8 mouse cellular contexts compared by ENCODE assay signal in the genomic region with DNA sequence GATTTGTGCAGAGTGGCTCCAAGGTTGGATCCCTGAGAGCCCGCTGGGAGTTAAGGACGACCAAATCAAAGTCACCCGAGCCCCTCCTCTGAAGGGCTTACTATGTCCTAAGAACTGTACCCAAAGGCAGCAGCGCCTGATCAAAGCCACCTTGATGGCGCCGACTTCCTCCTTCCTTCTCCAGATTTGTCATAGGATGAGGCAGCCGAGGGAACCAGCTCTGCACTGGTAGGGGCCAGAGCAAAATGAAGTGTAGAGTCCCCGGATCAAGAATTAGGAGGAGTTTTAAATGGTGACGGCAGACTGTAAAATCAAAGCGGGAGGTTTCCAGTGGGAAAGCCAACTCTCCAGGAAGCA. TPM values are rescaled to one million over a fixed set of nuclear protein-coding genes. Genes with fewer than 3 reads are reported as not detected.
A peak's percentile ranks its signal among the peaks of the same experiment; 100 is the strongest.
DNase-seq lines count a peak whose midpoint lies in the region; ATAC-seq and TF ChIP-seq lines count a peak whose summit lies in the region.
"Had no signal": no experiment of that assay in that cellular context is flagged by ENCODE, and none has a peak within 500 bp of the region (broad histone marks: within the 10 kb centered on the region; RNA-seq: fewer than 3 reads in every experiment).

No protein-coding gene starts in this region.

- TF ChIP-seq CTCF in lung, embryonic 14.5 days (IDR thresholded peaks at IDR 0.05; ENCODE audit: low read depth), result no peak

- no peaks in the 10 kb centered on the region for H3K36me3 ChIP-seq in lung, embryonic 14.5 days (ENCODE audit: insufficient read depth)
- H3K36me3 ChIP-seq in forebrain, embryonic 13.5 days (ENCODE audit: poor library complexity, severe bottlenecking), result no peaks in the 10 kb centered on the region
- H3K36me3 ChIP-seq in intestine, embryonic 16.5 days (ENCODE audit: control insufficient read depth, insufficient read depth, low read length), result no peaks in the 10 kb centered on the region
- H3K36me3 ChIP-seq in neural tube, embryonic 15.5 days, result no peaks in the 10 kb centered on the region

- ATAC-seq in lung, embryonic 14.5 days (ENCODE audit: insufficient read depth), result no peak
- ATAC-seq in forebrain, embryonic 13.5 days, result peak; percentile 27; the same call in 1 of the 2 replicates
- ATAC-seq in intestine, embryonic 16.5 days, result no peak
- ATAC-seq in neural tube, embryonic 15.5 days (ENCODE audit: low FRiP score), result 0 out of 2 replicates have a peak, but pooled peaks have one; percentile 11
- ATAC-seq: inflammation-experienced regulatory T-cells, adult 6 months had no signal

- peak overlapping the region; percentile 56 for H3K4me2 ChIP-seq in lung, embryonic 14.5 days
- peak overlapping the region; percentile 53 for H3K4me2 ChIP-seq in forebrain, embryonic 13.5 days
- H3K4me2 ChIP-seq in intestine, embryonic 16.5 days (ENCODE audit: low read depth, low read length), result peak overlapping the region; percentile 48
- peak overlapping the region; percentile 49 for H3K4me2 ChIP-seq in neural tube, embryonic 15.5 days

- 12% methylated on average over 10 of the region's 10 CpGs for WGBS in lung, embryonic 14.5 days
- WGBS in forebrain, embryonic 13.5 days, result 7% methylated on average over 10 of the region's 10 CpGs
- WGBS in intestine, embryonic 16.5 days, result 27% methylated on average over 10 of the region's 10 CpGs
- WGBS in neural tube, embryonic 15.5 days, result 6% methylated on average over 10 of the region's 10 CpGs

- peaks cover 14% of the 10 kb centered on the region; the same call in 1 of the 2 replicates for H3K4me1 ChIP-seq in lung, embryonic 14.5 days (ENCODE audit: insufficient read depth)
- peaks cover 31% of the 10 kb centered on the region for H3K4me1 ChIP-seq in forebrain, embryonic 13.5 days
- peaks cover 8% of the 10 kb centered on the region for H3K4me1 ChIP-seq in intestine, embryonic 16.5 days (ENCODE audit: control insufficient read depth, insufficient read depth, low read length)
- peaks cover 19% of the 10 kb centered on the region for H3K4me1 ChIP-seq in neural tube, embryonic 15.5 days

- H3K9me3 ChIP-seq in lung, embryonic 14.5 days (ENCODE audit: low read depth, low read length), result peaks cover 4% of the 10 kb centered on the region; the same call in 1 of the 2 replicates
- peaks cover 7% of the 10 kb centered on the region for H3K9me3 ChIP-seq in forebrain, embryonic 13.5 days (replicated peaks)
- H3K9me3 ChIP-seq in intestine, embryonic 16.5 days (ENCODE audit: control insufficient read depth, low read length), result peaks cover 5% of the 10 kb centered on the region; the same call in 1 of the 2 replicates
- H3K9me3 ChIP-seq in neural tube, embryonic 15.5 days (replicated peaks), result no peaks in the 10 kb centered on the region

- DNase-seq in lung, embryonic 14.5 days, result no peak
- no peak for DNase-seq in lung, postnatal 25 days (ENCODE audit: low spot score)
- no peak for DNase-seq in urinary bladder, postnatal 36 days (ENCODE audit: low spot score in 2 of 2)
- no peak for DNase-seq in right cerebral cortex, adult 18-20 months

- peak overlapping the region; percentile 30; the same call in 1 of the 2 replicates for H3K9ac ChIP-seq in lung, embryonic 14.5 days
- H3K9ac ChIP-seq in forebrain, embryonic 13.5 days, result peak overlapping the region; percentile 41
- peak overlapping the region; percentile 27 for H3K9ac ChIP-seq in intestine, embryonic 16.5 days (ENCODE audit: low read depth, low read length)
- H3K9ac ChIP-seq in neural tube, embryonic 15.5 days (replicated peaks), result no peak overlapping the region

- H3K27ac ChIP-seq in lung, embryonic 14.5 days (ENCODE audit: low read depth), result peak overlapping the region; percentile 68
- peak overlapping the region; percentile 74 for H3K27ac ChIP-seq in forebrain, embryonic 13.5 days
- H3K27ac ChIP-seq in intestine, embryonic 16.5 days (ENCODE audit: low read length), result no peak overlapping the region
- peak overlapping the region; percentile 24; the same call in 1 of the 2 replicates for H3K27ac ChIP-seq in neural tube, embryonic 15.5 days (replicated peaks)

- H3K4me3 ChIP-seq in lung, embryonic 14.5 days (ENCODE audit: low read depth, low read length), result peak overlapping the region; percentile 27
- H3K4me3 ChIP-seq in forebrain, embryonic 13.5 days, result peak overlapping the region; percentile 22
- peak overlapping the region; percentile 21 for H3K4me3 ChIP-seq in intestine, embryonic 16.5 days (ENCODE audit: low read length)
- H3K4me3 ChIP-seq in neural tube, embryonic 15.5 days (replicated peaks), result peak overlapping the region; percentile 13; the same call in 1 of the 2 replicates

- H3K27me3 ChIP-seq in lung, embryonic 14.5 days (ENCODE audit: insufficient read depth, low read length), result no peaks in the 10 kb centered on the region
- H3K27me3 ChIP-seq in forebrain, embryonic 13.5 days, result no peaks in the 10 kb centered on the region
- no peaks in the 10 kb centered on the region for H3K27me3 ChIP-seq in intestine, embryonic 16.5 days (replicated peaks; ENCODE audit: control insufficient read depth, insufficient read depth, low read length)
- H3K27me3 ChIP-seq in neural tube, embryonic 15.5 days (replicated peaks), result no peaks in the 10 kb centered on the region

RNA-seq across cellular contexts. Expression of a gene that starts 10.6 kb away (rescaled TPM):
- 7.8 and 9.4 TPM in 2 replicates for polyA plus RNA-seq in lung, embryonic 14.5 days (2014; fragmentation: Nextera tagmentation; extraction: Ambion mirVana)
- 5.8 and 6.8 TPM in 2 replicates for polyA plus RNA-seq in forebrain, embryonic 13.5 days (2015; fragmentation: Nextera tagmentation; extraction: Ambion mirVana)
- 5.5 and 7.0 TPM in 2 replicates for polyA plus RNA-seq in intestine, embryonic 16.5 days (2015; fragmentation: Nextera tagmentation; extraction: Ambion mirVana)
- polyA plus RNA-seq in neural tube, embryonic 15.5 days (2015; fragmentation: Nextera tagmentation; extraction: Ambion mirVana), result 4.0 and 6.7 TPM in 2 replicates
- polyA plus RNA-seq: inflammation-experienced regulatory T-cells, adult 6 months had no signal

Comparison
In these comparisons a context has a peak if more than half of its experiments do, and no peak if none do; other contexts are left out.
1. ATAC-seq: peak in forebrain, embryonic 13.5 days (single experiment) and neural tube, embryonic 15.5 days (single experiment); none in lung, embryonic 14.5 days (single experiment) and intestine, embryonic 16.5 days (single experiment).
2. Peak in every context shown above with its lines, with median percentiles within 50 percentile points of each other: H3K4me2 ChIP-seq and H3K4me3 ChIP-seq.